Mouse (Mus musculus) spleen, postnatal 4 days (tissue): ENCODE data around the gene Rptor.
"Not testable (repeated sequence)": the region's sequence is repeated elsewhere in the genome, so short reads cannot be mapped to it uniquely, and the experiment has no call there.

ENCODE experiments used
- DNase-seq, 2 experiments: peaks; one replicate each; pipeline ENCODE4 v3.0.0; 2022; ENCODE audit warnings: low spot score in 2 of 2

The Rptor gene

GRCm38 (mm10) chr11:119653336-119653735, 50.6 kb downstream of the Rptor start:
- DNase-seq: no peak

GRCm38 (mm10) chr11:119657534-119657933, 54.8 kb downstream of the Rptor start:
- no peak for DNase-seq

- no peak for DNase-seq
These were observed 56.6 kb downstream of the Rptor start for GRCm38 (mm10) chr11:119659296-119659695.

GRCm38 (mm10) chr11:119661479-119661878, 58.8 kb downstream of the Rptor start:
- not testable (repeated sequence) for DNase-seq

GRCm38 (mm10) chr11:119663876-119664275, 61.2 kb downstream of the Rptor start:
- DNase-seq: no peak

- no peak for DNase-seq
These were observed 62.1 kb downstream of the Rptor start for GRCm38 (mm10) chr11:119664678-119665307.

- no peak for DNase-seq
These were observed 62.6 kb downstream of the Rptor start for GRCm38 (mm10) chr11:119665308-119665702.

GRCm38 (mm10) chr11:119666567-119667108, 63.9 kb downstream of the Rptor start:
- DNase-seq: no peak

- peak in 1 of 2 experiments; percentile 47 for DNase-seq
These were observed 68.3 kb downstream of the Rptor start for GRCm38 (mm10) chr11:119670690-119671666.

- no peak for DNase-seq
These were observed 69.3 kb downstream of the Rptor start for GRCm38 (mm10) chr11:119672041-119672440.

GRCm38 (mm10) chr11:119672775-119673174, 70.1 kb downstream of the Rptor start:
- DNase-seq: no peak

GRCm38 (mm10) chr11:119674835-119675234, 72.1 kb downstream of the Rptor start:
- peak in 1 of 2 experiments; percentile 53 for DNase-seq

GRCm38 (mm10) chr11:119675546-119675945, 72.8 kb downstream of the Rptor start:
- peak in 1 of 2 experiments; percentile 55 for DNase-seq

GRCm38 (mm10) chr11:119676751-119677411, 74.2 kb downstream of the Rptor start:
- no peak for DNase-seq

GRCm38 (mm10) chr11:119678427-119678826, 75.7 kb downstream of the Rptor start:
- no peak for DNase-seq

- peak in 1 of 2 experiments; percentile 58 for DNase-seq
These were observed 78.0 kb downstream of the Rptor start for GRCm38 (mm10) chr11:119680735-119681134.

GRCm38 (mm10) chr11:119682285-119682684, 79.6 kb downstream of the Rptor start:
- DNase-seq: no peak

GRCm38 (mm10) chr11:119683796-119684195, 81.1 kb downstream of the Rptor start:
- DNase-seq: no peak

- DNase-seq: no peak
These were observed 82.8 kb downstream of the Rptor start for GRCm38 (mm10) chr11:119685477-119685876.

- DNase-seq: no peak
These were observed 83.4 kb downstream of the Rptor start for GRCm38 (mm10) chr11:119685910-119686659.

GRCm38 (mm10) chr11:119687316-119687715, 84.6 kb downstream of the Rptor start:
- DNase-seq: no peak
